Mouse (Mus musculus) thymus, postnatal 36 days (tissue): ENCODE data around the gene Ubtd2.
"Not testable (repeated sequence)": the region's sequence is repeated elsewhere in the genome, so short reads cannot be mapped to it uniquely, and the experiment has no call there.

ENCODE experiments used
- DNase-seq, 2 experiments: peaks; one replicate each; pipeline ENCODE4 v3.0.0; 2022; ENCODE audit warnings: mixed read lengths in 2 of 2

The Ubtd2 gene

DNA sequence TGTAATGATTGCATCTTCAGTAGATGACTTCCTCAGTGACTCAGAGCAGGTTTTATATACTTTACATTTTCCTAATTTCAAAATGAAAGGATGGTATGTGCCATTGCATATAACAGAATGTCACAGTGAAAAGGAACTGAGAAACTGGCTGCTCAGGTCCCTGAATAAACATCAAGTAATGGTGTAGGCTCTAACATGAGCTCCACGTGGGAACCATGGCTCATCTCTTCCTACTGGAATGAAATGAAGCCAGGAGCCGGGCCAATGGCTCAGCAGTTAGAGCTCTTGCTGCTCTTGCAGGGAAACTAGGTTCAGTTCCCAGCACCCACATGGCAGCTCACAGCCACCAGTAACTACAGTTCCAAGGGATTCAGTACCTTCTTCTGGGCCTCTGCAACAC is 16.8 kb downstream of the Ubtd2 start:
- DNase-seq = no peak

DNA sequence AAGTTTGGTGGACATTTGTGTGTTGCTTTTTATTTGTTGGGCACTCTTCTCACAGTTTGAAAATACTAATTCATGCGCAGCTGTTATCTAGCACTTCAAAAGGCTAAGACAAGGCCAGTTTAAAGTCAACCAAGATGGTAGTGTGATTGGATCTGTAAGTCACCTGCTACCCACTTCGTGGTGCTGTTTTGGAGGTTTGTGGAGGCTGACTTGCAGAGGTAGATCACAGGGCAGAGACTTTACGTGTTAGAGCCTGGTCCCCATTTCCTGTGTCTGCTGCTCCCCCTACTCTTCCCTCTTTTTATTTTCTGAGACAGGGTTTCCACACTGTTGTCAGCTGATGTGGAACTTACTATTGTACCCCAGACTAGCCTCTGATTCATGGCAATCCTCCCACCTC is 19.6 kb downstream of the Ubtd2 start:
- no peak for DNase-seq

DNA sequence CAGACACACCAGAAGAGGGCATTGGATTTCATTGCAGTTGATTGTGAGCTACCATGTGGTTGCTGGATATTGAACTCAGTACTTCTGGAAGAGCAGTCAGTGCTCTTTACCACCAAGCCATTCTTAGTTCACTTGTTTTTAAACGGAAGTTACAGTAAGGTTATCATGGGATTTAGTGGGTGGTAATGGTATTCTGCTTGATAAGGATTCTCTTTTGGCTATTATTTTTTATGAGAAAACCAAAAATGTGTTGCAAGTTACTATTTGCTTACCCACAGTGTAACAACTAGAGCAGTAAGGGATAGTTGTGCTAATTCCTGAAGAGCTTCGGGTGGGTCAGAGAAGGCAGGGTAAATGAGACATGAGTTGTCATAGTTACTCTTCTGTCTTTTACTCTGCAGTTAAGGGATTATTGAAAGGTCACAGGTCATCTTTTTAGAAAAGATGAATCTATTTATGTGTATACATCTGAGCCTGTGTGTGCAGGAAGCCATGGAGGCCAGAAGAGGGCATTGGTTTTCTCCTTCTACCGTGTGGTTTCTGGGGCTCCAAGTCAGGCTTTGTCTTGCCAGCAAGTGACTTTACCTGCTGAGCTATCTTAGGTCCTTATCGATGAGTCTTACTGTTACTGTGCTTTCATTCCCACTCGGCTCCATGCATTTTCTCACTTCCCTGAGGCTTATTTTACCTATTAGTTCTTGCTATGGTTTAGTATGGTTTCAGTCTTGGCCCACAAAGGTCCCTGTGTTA is 20.5 kb downstream of the Ubtd2 start:
- no peak for DNase-seq

DNA sequence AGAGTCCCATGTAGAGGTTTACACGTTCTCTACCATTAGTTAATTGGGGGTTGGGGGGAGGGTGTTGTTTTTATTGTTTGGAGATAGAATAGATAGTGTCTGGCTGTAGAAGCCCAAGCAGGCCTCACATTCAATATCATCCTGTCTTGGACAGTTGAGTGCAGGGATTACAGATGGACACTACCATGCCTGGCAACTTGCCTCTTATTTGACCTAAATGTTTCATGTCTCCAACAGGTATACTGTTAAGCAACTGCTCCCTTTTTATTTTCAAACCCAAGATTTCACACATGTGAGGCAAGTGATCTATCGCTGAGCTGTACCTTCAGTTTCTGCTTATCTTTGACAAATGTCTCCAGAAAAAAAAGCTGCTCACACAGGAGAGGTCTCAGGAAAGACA is 26.4 kb downstream of the Ubtd2 start:
- no peak for DNase-seq

- no peak for DNase-seq
Observed at GRCm38 (mm10) chr11:32485290-32485689, 30.1 kb downstream of the Ubtd2 start.

- DNase-seq = no peak
Observed at GRCm38 (mm10) chr11:32486621-32487020, 31.5 kb downstream of the Ubtd2 start.

DNA sequence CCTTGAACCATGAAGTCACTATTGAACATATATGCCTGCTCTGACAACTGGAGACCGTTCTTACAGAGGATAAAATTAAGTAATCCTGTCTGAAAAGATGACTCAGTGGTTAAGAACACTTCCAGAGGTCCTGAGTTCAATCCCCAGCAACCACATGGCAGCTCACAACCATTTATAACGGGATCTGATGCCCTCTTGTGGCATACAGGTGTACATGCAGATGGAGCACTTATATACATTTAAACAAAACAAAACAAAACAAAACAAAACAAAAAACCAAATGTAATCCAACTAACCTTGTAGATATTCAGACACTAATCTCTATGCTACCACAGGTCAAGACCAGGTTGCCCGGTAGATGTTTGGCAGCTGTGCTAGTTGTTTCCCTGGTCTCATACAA is 32.3 kb downstream of the Ubtd2 start:
- no peak for DNase-seq

GRCm38 (mm10) chr11:32488344-32488743 is 33.2 kb downstream of the Ubtd2 start:
- no peak for DNase-seq

GRCm38 (mm10) chr11:32488808-32489670 is 33.9 kb downstream of the Ubtd2 start:
- no peak for DNase-seq

DNA sequence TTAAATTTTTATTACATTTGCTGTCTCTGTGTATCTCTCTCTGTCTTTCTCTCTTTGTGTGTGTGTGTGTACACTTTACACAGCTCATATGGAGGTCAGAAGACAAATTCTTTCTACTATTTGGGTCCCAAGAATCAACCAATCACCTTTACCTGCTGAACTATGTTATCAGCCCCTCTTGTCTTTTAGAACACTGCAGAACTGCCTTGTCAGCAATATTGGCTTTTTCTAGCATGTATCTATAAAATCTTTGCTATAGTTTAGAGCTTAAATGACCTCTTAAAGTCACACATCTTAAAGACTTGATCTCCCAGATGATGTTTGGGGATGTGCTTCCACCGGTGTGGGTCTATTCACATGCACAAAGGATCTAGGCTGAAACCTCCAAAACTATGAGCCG is 35.9 kb downstream of the Ubtd2 start:
- DNase-seq = no peak

DNA sequence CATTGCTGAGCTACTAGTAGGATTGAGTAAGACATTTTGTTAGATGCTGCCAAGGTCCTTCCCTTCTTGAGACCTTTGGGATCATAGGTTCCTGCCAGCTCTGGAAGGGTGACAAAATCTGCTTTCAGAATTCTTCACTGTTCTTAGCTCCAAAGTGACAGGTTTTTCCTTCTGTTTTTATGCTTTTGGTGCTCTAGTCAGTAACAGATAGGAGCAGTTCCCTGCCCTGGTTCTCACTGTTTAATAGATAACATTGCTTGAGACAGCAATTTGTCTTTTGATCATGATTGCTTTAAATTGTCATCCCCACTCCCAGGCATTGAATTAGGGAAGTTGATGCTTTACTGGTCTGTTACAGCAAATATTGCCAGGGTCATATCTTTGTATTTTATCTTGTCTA is 38.1 kb downstream of the Ubtd2 start:
- no peak for DNase-seq

GRCm38 (mm10) chr11:32495283-32495682 is 40.1 kb downstream of the Ubtd2 start:
- no peak for DNase-seq

- no peak for DNase-seq
Observed at GRCm38 (mm10) chr11:32498757-32499535, 43.8 kb downstream of the Ubtd2 start.

GRCm38 (mm10) chr11:32499931-32500330 is 44.8 kb downstream of the Ubtd2 start:
- no peak for DNase-seq

GRCm38 (mm10) chr11:32503711-32504110 is 48.5 kb downstream of the Ubtd2 start:
- DNase-seq = no peak

DNA sequence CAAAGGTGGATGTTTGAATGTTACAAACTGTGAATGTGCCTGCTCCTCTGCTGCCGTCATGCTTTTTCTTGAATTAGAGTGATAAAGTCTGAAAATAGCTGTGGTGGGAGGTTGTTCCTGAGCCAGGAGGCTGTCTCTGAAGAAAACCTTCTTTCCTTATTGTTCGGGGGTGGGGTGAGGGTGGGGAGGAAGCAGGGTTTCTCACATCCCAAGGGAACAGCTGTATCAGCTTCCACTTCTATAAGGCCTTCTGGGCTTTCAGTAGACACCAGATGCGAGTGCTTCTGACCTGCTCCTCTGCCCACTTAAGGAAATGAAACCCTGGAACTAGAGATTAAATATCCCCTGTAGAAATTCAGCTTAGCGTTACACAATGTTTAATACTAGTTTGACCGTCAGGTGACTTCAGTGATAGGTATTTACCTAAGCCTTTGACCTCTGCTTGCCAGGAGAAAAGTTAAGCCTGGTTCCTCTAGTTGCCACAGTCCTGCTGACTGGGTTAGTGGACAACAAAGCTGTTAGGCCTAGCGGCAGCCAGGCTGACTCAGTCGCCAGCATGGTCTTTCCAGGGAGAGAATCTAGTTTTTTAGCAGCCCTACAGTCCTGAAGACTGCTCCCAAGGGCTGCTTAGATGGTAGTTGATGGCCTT is 50.0 kb downstream of the Ubtd2 start:
- DNase-seq = no peak

- no peak for DNase-seq
Observed at GRCm38 (mm10) chr11:32510930-32511329, 55.8 kb downstream of the Ubtd2 start.

GRCm38 (mm10) chr11:32514853-32515252 is 59.7 kb downstream of the Ubtd2 start:
- not testable (repeated sequence) for DNase-seq

DNA sequence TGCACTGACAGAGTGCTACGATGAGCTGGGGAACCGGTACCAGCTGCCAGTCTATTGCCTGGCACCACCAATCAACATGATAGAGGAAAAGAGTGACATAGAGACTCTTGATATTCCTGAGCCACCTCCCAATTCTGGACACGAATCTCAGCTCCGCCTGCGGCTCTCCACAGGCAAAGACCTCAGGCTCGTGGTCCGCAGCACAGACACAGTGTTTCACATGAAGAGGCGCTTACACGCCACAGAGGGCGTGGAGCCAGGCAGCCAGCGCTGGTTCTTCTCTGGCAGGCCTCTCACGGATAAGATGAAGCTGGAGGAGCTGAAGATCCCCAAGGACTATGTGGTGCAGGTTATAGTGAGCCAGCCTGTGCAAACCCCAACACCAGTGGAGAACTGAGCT is 60.9 kb downstream of the Ubtd2 start:
- no peak for DNase-seq

DNA sequence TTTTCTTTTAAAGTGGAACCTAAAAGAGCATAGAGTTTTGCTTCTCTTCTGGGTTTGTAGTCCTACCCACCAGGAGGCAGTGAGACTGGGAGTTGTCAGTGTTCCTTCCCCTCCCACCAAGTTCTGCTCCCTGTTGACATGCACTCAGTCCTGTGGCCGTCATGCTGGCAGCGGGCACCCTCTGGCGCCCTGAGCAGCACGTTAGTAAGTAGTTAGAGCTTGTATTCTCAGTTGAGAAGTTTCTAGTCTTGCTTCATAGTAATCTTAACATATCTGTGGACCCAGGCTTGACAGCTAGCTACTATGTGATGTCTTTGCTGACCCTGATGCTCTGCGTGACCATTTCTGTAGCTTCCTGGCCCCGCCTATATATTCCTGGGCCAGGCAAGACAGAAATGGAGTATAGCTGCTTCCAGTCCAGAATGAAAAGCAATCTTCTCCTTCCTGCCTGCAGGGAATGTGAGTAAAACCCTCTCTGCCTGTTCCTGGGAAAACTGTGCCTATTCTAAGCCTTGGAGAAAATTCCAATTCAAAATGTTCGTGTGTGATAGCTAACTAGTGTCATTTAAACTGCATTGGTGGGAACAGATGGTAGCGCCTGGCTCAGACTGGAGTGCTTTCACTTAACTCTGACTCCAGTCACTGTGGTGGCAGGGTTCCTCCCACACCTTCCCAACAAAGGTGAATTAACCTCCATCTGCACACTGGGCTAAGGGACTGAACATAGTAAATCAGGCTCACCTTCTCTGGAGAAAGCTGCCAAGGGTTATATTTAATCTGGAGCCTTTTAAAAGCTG is 61.9 kb downstream of the Ubtd2 start:
- no peak for DNase-seq

DNA sequence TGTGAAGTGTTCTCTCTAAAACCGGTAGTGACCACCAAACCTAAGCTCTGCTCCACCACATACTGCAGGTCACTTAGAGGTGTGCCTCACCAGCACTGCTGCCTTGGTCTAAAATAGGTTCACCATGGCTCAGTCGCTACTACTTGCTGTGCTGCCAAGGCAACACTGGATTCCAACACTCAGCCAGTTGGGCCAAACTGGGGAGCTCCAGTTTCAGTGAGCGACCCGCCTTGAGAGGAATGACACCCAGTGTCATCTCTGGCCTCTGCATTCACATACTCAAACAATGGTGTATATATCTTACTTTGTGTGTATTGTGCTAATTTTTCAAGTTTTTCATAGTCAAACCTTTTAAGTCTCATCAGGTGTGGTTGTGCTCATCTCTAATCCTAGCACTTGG is 63.6 kb downstream of the Ubtd2 start:
- no peak for DNase-seq

GRCm38 (mm10) chr11:32519354-32519753 is 64.2 kb downstream of the Ubtd2 start:
- DNase-seq = no peak
